Mouse (Mus musculus): ENCODE results near the gene Cep170.

The Cep170 gene

DNA sequence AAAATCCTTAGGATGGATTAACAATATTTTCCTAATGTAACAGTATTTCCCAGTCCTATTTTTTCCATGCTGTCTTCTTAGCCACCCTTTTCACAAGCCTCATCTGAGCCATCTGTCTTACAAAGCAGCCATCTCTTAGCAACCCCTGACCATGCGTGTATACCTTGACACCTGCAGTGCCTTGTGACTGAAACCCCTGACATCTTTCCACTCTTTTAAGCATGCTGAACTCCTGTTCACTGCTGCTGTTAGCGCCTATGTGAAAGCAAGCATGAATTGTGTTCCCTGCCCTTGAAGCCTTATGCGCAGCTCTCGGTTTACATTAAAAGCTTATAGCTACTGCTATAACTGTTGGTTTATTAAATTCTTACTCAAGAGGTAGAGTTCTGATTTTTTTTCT lies 11.2 kb upstream of the Cep170 start:
- DNase-seq (ENCODE audit: low spot score in 2 of 2) = no peak

DNA sequence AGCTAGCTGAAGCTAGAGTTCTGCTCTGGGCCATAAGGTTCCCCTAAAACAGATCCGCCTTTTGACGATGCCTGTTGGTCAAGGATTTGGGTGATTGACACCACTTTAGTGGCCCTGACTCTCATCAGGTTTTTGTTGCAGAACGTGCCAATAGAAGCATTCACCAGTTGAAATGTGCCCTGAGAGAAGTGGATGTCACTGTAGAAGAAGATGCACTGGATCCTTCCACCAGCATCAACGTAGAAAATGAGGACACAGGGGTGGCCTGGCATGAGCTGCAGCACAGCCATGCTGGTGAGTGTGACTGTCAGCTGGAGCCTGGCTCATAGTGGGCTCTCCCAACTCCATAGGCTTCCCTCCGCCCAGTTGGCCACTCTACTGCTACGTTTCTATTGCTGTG lies 10.7 kb upstream of the Cep170 start:
- no peak for DNase-seq (ENCODE audit: low spot score in 2 of 2)

DNA sequence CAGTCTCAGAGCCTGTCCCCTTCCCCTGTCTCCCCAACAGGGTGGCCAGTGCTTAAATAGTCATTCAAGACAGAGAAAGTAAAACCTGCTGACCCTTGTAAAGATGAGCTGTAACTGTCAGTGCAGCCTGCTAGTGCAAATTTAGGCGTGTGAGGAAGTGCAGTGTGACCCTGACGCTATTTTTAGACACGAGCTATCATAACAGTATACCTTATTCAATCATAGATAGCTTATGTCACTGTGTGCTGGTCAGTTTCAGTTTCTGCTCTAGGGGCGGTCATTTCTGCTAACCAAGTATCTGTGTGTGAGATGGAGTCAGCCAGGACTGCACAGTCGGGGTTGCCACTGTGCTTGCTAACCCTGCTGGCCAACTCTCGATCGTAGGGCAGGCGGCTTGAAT lies 10.0 kb upstream of the Cep170 start:
- no peak for DNase-seq (ENCODE audit: low spot score in 2 of 2)

DNA sequence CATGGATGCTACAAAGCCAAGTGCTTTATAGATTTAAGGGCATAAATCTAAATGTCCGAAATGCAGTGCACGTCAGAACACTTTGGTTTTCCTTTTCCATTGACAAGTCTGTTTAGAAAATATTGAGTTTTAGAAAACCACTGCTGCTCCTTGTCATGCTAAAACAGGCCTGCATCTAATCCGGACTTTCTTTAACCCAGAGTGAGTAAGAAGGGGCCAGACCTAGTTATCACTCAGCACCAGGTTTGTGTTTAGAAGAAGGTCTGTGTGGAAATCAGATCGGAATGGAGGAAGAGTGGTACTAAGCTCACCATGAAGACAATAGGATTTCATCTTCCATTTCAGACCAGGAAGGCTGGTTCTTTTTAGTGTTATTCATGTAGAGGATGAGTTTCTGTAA lies 9.1 kb upstream of the Cep170 start:
- DNase-seq (ENCODE audit: low spot score in 2 of 2) = no peak

DNA sequence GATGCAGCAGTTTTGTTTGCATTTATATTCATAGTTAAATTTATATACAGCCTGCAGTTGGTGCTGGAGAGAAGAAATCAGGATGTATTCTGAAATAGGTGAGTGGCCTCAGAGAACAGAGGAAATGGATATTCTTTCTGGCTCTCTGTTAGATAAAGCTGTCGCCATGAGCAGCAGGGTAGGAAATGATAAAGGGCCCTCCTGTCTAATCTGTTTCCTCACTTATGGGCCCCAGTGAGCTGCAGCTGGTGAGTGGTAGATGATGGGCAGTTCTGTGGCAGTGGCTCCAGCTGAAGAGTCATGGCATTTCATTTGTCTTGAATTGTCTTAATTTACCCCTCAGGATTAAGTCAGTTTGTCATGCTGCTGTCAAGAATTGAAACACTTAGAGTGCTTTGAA lies 8.1 kb upstream of the Cep170 start:
- no peak for DNase-seq (ENCODE audit: low spot score in 2 of 2)

DNA sequence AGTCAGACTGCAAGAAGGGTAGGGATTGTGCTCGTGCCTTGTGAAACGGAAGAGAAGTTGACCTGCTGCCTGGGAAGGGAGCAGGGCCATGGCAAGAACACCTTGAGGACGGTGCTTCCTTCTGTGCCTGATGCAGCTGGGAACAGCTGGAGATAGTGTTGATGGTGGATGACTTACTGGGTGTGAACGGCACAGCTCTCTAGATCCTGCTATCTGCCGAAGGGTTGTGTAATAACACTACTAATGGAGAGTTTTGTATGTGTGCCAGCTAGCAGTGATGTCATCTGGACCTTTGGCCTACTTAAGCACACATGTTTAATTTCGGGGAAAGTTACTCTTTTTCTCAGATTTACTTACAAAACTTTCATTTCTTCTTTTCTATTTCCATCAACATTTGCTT lies 4.9 kb upstream of the Cep170 start:
- DNase-seq (ENCODE audit: low spot score in 2 of 2) = peak; percentile 26 to 74

DNA sequence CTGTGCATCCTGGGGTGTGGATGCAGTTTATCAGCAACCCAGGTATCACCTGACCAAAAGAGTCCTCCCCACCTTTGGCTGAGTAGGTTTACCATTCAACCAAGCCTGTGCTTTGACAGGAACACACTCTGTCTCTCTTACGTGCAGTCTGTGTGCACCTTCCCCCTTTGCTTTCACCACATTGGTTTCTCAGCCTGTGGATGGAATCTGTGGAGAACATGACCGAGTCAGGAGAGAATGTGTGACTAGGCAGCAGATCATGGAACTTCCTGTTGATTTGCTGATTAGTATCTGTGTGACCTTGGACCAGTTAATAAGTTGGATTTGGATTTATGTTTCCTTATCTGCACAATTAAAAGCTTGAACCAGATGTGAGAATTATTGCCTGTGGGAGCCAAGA lies 4.3 kb upstream of the Cep170 start:
- DNase-seq (ENCODE audit: low spot score in 2 of 2) = no peak

DNA sequence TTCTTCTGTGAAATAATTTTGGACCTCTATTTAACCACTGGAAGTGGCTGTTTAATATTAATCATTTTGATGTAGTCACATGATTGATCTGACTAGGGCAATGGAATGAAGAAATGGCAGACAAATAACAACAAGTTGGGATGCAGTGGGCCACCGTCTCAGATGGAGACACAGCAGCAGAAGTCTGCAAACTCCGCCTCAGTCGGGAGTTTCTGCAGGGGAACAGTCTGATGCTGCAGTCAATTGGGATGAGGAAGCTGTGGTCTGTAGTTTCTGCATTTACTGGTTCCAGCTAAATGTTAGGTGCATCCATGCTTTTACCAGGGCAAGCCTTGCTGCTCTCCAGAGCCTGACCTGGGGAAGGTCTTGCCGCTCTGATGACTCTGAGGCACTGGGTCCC lies 2.9 kb upstream of the Cep170 start:
- no peak for DNase-seq (ENCODE audit: low spot score in 2 of 2)

DNA sequence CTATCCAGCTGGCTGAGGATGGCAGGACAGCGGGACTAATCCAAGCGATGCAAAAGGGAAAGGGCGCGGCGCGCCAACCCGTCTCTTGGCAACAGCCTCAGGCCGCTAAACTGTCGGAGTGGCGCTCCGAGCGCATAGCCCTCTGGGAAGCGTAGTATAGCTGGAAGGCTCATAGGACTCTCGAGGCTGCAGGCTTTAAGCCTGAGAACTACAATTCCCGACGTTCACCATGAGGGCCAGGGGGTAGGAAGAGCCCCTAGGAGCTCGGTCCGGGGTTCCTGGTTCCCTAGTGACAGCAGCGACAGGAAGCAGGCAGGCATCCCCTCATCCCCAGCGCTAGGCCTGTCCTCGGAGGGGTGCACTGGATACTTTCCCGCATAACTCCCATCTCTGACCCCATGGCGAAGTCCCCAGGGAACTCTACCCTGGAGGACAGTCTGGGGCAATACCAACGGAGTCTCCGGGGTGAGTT lies 760 bp upstream of the Cep170 start, which contains the start of gene Sdccag8:
Sdccag8 (plus strand) TSS at position 70 of the 472 bp plus-strand sequence.
- peak; percentile 87 to 94 for DNase-seq (ENCODE audit: low spot score in 2 of 2)

DNA sequence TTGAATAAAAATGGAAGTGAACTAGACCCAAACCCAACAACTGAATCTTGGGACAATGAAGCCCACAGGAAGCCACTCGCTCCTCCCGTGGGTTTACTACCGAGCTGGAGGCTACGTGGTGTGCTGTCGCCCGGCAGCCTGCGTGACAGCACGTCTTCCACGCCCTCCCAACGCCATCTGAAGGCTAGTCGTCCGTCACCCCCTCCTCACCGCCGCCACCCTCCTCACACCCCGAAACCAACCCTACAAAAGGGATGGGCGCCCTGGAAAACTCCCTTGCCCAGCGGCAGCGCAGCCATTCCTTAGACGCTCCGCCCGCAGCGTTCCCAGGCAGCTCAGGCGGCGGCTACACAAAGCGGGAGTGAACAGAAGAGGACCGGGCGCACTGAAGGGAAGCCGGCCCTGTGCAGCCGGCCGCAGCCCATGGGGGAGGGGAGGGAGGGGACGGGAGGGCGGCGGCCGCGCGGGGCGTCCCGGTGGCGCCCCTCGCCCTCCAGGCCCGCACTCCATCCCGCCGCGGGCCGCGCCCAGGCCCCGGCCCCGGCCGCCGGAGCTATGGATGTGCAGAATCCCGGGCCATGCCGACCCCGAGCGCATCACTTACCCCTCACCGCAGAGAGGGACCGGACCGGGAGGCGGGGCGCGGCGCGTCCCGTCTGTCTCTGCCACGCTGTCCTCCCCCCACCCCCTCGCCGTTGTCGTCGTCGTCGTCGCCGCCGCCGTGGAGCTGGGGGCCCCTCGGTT lies 403 bp downstream of the Cep170 start:
- DNase-seq (ENCODE audit: low spot score in 2 of 2) = peak; percentile 35 to 54

DNA sequence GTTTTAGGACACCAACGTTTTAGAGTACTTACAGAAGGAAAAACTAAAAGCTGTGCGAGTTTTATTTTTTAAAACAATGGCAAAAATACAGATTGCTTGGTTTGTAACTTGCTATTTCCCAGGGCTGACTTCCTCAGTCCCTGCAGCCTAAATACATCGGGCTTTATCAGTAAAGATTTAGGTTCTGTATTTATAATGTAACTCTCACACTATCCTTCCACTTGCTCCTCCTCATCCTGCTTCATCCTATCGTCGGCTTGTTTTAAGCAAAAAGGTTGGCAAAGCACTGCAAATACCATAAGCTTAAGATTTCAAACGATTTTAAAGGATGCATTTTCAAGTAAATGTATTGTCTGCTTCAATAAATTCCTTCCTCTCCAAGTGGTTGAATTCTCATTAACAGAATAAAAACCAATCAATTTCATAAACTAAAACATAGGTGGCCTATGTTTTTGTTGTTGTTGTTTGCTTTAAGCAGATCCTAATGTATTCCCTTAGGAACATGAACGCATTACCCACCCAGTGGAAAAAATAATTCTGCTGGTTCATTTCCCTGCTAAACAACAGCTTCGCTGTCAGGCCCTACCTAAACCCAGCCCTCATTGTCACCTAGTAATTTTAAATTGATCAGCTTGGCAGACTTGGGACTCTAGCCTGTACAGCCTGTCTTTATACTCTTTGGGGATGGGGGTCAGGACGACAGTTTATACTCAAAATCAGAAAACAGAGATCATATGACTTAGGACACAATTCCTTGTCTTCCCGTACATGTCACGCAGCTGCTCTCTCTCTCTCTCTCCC lies 1.2 kb downstream of the Cep170 start:
- no peak for DNase-seq (ENCODE audit: low spot score in 2 of 2)

DNA sequence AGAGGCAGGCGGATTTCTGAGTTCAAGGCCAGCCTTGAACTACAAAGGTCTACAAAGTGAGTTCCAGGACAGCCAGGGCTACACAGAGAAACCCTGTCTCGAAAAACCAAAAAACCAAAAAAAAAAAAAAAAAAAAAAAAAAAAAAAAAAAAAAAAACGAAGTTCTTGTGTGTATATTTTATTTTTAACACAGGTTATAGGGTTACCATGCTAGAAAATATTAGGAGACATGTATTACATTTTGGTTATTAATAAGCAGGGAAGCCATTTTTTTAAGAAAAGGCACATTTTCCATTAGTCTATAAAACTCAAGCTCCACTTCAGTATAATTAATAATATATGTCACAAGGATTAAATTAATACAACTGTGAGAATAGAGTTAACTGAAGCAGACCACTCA lies 2.0 kb downstream of the Cep170 start:
- no peak for DNase-seq (ENCODE audit: low spot score in 2 of 2)

DNA sequence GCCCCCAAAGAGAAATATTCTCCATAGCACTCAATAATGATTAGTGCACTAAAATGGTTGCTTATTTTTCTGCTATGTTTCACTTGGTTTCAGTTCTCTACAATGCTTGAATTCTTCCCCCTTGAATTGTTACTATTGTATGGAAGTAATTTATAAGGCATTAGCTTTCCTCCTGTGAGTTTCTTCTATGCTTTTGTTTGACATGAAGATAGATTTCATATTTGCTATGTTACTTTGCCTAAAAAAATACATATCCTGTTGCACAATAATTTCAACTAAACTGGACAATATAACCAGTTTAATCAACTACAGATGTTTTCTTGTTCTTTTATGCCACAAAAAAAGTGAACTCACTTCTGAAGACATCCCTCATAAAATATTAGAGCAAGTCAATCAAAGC lies 3.7 kb downstream of the Cep170 start:
- no peak for DNase-seq (ENCODE audit: low spot score in 2 of 2)

DNA sequence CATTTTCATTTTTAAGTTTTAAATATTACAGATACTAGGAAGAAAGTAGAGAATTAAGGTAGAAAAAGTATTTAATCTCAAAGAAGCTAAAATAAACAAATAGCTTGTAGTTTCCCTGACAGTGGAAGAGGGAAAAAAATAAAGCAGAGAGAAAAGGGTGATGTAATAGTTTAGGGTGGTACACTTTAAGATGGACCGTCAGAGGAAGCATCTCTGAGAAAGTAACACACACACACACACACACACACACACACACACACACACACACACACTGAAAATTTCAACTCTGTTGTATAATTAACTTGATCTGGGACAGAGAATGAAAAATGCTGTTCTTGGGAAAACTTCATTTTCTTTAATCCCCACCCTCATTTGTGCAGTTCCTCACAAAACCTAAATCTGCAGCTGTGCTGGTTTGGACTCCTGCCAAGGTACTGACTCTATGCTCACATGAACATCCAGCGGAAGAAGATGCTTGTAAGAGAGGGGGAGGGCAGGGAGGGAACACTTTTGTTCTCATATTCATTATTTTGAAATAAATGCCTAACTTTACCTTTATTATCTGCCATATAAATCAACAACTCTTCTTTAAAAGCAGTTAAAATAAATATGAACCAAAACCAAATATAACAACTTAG lies 13.0 kb downstream of the Cep170 start:
- DNase-seq (ENCODE audit: low spot score in 2 of 2) = peak; percentile 27 to 28

DNA sequence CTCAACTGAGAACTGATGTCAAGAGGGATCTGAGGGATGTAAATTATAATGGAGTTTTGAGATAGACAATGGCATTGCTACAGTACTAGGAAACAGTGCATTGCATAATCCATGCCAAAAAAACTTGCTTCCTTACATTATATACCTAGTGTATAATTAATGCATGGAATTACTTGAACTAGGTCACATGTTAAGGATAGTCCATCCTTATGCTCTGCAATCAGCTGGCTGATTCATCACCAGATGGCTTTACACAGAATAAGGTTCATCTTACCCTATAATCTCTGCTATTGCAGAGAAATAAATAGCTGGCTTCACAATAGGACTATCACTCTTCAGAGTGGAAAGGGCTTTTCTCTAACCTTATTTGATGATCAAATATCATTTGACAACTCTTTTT lies 15.2 kb downstream of the Cep170 start:
- no peak for DNase-seq (ENCODE audit: low spot score in 2 of 2)

DNA sequence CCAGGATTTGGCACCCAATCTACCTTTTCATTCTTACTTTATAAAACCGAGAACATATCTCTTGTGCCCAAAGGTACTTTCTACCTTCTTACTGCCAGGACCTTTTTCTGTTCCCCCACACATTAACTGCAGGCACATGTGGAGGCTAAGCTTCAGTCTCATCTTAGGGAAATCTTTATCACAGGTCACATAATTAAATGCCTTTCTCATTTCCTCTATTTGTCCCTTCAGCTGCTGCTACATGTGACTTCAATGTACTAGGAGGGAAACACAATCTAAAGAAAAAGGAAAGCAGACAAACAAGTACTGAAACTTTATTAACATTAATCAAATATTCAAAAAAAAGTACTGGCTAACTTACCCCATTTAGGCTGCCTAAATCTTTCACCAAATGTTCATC lies 21.7 kb downstream of the Cep170 start:
- no peak for DNase-seq (ENCODE audit: low spot score in 2 of 2)

DNA sequence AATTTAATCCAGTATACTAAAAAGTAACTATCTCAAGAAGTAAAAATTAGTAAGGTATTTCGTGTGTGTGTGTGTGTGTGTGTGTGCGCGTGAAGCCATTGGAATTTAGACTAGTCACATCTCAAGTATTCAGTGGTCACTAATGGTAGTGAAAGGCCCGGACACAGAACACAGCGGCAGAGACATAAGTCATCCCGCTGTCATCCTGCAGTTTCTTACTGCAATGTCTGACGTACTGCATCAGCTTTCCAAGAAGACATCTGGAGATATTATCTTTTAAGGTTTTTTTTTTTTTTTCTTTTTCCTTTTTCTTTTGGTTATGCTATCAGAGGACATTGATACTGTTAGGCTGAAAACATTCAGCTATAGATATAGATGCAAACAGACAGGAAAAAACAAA lies 24.5 kb downstream of the Cep170 start:
- no peak for DNase-seq (ENCODE audit: low spot score in 2 of 2)

DNA sequence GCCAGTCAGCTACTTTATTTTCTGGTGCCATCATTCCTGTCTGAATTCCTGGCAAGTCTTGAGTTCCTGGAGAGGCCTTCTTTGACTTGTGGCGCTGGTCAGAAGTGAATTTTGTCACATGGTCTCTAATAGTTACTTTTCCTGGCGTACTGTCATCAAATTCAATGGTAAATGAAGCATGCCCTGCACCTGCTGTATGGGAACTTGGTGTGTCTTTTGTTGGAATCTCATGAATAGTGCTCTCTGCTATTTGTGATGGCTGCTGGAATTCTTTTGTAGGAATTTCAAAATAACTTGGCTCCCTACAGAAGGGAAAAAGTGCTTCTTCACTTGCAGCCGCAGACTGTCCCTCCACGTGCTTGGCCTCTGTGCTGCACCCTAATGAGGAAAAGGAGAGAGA lies 39.3 kb downstream of the Cep170 start:
- DNase-seq (ENCODE audit: low spot score in 2 of 2) = no peak

DNA sequence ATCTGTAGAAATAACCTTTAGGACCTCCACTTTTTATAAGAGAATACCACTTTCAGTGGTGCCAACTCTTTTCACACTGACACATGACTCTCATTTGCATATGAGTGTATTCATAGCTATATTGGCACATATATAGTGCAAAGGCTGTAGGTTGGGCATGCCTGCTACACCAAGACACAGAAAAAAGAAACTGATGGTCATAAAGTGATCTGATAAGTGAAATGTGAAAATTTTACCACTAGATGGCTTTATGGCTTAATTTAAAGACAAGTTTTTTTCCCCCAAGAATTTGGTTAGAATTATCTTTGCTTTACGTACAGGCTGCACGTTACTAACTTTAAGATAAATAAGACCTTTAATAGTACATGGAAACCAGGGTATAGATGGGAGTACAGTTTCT lies 51.6 kb downstream of the Cep170 start:
- DNase-seq (ENCODE audit: low spot score in 2 of 2) = no peak

DNA sequence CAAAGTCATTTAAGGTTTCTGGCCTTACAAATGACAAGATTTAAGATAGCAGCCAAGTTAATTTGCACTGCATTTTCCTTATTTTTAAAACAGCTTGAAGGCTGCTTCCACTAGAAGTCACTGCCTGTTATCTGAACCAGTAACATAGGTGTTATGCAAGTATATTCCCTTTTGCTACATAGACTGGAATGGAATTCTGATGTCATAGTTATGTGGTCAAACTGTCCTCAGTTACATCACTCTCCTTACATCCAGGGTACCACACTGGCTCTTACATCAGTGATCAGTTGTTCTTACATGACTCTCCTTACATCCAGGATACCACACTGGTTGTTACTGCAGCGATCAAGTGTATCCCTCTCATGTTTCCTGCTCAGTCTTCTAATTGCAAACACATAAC lies 53.2 kb downstream of the Cep170 start:
- no peak for DNase-seq (ENCODE audit: low spot score in 2 of 2)

DNA sequence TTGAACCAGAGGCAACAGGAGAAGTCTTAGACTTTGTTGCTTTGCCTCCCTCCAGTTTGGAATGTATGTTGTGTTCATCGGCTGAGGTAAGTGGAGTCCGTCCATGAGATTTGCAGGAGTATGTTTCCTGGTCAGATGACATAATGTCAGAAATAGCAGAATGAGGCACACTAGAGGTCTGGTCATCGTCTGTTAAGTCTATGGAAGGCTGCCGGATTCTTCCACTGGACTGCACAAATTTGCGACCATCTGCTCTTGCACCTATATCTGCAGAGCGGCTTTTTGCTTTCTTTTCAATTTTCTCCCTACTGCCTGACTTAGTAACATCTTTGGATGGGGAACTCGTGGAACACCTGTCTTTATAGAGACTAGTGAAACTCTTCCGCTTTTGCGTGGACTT lies 58.3 kb downstream of the Cep170 start:
- DNase-seq (ENCODE audit: low spot score in 2 of 2) = no peak

DNA sequence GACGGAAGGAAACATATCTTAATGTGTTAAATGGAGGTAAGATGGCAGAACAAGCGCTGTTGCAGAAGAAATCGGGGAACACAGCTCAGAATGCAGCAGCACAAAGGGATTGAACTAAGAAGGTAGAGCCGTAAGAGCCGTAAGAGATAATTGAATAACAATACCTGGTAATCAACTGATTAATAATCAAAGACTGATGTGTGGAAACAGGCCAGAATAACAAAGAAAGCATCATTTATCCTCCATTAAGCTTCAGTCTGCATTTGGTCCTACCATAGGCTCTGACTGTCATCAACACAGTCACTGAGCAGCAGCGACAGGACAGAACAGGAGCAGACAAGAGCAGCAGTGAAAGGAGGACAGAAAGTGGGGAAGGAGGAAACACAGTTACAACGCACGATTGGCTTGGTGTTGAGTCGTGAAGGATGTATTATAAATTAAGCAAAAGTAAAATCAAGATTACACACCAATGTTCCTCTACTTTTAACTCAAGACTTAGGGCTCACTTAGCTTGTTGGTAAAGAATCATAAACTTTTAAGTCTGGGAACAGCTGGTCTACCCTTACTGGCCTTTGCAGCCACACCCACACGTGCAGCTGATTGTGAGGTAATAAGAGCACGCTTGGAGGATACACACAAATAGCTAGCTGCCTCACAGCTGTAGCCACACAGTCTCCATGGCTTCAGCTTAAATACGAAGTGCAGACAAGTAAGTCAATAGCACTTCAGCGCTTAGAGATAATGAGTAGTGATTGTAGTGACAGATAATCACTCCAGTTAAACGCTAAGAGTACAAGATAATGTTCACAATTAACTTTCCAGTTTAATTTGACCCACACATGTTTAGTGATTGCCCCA lies 59.8 kb downstream of the Cep170 start:
- DNase-seq (ENCODE audit: low spot score in 2 of 2) = no peak

Data from urinary bladder, postnatal 36 days (tissue).